ENCODE assay signal across 11 mouse cellular contexts in the genomic region with DNA sequence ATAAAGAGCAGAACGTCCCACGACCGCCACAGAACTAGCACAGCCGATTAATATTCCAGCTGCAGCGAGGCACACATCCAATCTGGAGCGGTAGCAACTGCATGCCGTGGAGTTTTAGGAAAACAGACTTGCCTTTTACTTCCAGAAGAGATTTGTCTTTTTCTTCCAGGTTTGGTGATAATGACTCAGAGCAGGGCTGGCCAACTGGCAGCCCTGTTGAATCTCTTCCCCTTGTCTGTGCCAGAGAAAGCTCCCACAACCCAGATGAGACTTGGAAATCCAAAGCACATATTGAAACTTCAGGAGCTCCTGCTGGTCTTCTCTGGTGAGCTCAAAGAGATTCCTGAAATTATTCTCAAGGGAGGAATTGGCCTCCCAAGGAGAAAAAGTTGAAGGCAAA.
DNase-seq lines count a peak whose midpoint lies in the region.
"Had no signal": no experiment of that assay in that cellular context is flagged by ENCODE, and none has a peak within 500 bp of the region (broad histone marks: within the 10 kb centered on the region; RNA-seq: fewer than 3 reads in every experiment).

No protein-coding gene starts in this region.

- intact Hi-C loops in gastrocnemius, postnatal 14 days (cut with DNase I; ENCODE audit: low total_unique reads) = no loop called here

- DNase-seq in gastrocnemius, postnatal 14 days = peak; percentile 17
- no peak for DNase-seq in gastrocnemius, adult 8-10 months (ENCODE audit: low spot score in 2 of 2)
- DNase-seq in Muller cell, postnatal 12 days (ENCODE audit: inconsistent ontology term) = peak; percentile 43
- peak; percentile 50 to 73 for DNase-seq in layer of hippocampus, adult 18-20 months (ENCODE audit: low spot score in 2 of 2)
- DNase-seq in left cerebral cortex, adult 9 months (ENCODE audit: low spot score in 2 of 2) = peak; percentile 30 to 70
- no peak for DNase-seq in adrenal gland, postnatal 36 days
- no peak for DNase-seq in urinary bladder, adult 2 months (ENCODE audit: low spot score)
- no peak for DNase-seq in thymus, adult 18-20 months
- DNase-seq: B cell, adult 2 months; liver, embryonic 13.5 days; thymus, postnatal 4 days had no signal

Comparison
In these comparisons a context has a peak if more than half of its experiments do, and no peak if none do; other contexts are left out.
1. DNase-seq: peak in gastrocnemius, postnatal 14 days (single experiment), Muller cell, postnatal 12 days (single experiment), layer of hippocampus, adult 18-20 months (2 of 2) and left cerebral cortex, adult 9 months (2 of 2); none in gastrocnemius, adult 8-10 months (0 of 2), adrenal gland, postnatal 36 days (0 of 2), urinary bladder, adult 2 months (single experiment) and thymus, adult 18-20 months (0 of 2).